Mouse (Mus musculus) retina, postnatal 1 day (tissue): ENCODE results near the gene Mlst8.

Experiments
- DNase-seq: peaks from one replicate; pipeline ENCODE4 v3.0.0-alpha.2; 2012

Mlst8 gene

DNA sequence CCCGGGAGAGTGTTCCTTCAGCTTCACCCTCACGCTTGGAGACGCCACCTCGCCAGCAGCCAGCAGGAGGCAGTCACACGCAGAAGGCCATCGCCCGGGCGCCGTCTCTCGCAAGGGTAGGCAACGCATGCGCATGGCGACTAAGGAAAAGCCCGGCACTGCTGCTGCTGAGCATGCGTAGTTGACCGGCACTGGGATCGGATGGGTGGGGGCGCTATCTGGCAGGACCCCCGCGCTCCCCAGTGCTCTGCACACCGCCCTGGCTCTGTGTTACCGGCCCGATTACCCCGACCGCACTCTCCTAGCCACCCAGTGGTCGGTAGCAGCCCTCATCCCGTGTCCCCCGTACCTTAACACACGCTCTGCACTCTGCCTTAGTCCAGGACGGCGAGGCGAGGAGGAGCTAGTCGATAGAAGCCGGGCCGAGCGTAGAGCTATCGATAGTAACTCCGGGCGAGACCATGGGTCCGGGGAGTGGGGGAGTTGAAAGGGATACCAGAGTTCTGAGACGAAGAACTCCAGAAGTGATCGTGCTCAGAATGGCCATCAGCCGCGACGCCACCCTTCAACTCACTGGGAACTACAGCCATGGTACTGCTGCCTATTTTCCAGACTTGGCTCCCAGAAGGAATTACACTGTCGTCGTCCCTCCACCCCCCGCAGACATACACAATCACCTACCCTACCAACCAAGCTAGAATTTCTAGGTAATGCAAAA, at the start of gene Mlst8:
Gene Mlst8 (minus strand): TSS at position 416 of the 718 bp plus-strand sequence.
- peak; percentile 97 for DNase-seq

DNA sequence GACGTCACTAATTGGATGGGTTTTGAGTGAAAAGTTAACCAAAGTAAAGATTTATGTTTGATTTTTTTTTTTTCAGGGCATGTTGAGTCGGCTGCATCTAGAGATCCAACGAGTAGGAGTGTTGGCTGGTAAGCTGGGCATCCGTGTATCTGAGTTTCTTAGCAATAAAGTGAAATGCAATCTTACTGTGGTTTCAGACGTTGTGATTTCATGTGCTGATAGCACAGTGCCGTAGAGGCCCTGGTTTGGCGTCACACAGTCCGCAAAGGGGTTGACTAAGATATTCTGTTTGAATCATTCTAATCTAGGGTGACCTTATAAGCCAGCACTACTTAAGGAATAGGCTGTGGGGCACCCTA, 49.7 kb upstream of the Mlst8 start:
- no peak for DNase-seq

DNA sequence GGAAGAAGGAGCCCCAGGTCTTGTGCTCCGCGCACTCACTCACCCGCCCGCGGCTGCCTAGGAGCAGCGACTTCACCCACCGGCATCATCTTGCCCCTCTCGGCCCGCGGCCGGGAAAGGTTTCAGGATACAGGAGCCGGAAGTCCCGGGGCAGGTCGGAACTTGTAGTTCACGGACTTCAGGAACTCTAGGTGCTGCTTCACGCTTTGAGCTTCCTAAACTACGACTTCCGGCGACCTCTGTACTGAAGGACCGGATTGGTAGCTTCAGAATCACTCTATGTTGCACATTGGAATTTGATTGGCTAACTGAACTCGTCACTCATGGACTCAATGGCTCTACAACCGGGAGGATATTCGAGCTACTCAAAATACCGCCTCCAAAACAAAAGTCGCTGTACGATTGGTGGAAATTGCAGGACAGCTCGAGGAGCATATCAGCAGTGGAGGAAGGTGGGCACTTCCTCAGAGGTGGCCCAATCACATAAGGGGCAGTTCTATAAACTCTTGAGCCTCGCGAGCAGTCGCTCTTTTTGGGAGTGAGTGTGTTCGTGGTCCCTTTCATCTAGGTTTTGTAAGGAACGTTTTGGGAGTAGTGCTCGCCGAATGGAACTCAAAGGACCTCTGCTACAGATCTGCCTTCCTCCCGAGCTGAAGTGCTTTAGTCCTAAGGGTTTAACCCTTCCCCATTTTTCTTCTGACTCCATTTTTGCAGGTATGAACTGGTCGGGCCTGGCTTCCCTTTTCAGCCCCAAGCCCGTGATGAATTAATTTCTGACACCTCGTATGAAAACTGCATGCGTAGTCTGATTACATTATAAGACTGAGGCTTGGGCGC, 49.1 kb upstream of the Mlst8 start, which contains the start of gene Traf7:
Gene Traf7 (minus strand): TSS at position 216 of the 837 bp plus-strand sequence.
- DNase-seq, result peak; percentile 100

DNA sequence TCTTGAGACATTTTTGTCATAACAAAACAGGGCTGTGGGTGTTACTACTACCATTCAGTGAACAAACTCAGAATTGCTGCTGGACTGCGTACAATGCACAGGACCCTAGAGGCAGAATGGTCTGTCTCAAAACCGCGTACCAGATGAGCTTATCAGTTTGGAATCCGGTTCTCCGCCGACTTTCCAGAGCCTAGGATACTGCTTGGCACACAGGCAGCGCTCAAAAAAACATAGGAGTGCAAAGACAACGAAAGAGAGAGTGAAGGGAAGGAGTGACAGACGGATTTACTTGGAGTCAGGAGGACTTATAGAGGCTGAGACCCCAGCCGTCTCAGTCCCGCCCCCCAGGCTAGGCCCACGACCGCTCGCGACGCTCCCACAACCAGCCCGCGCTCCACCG, 48.4 kb upstream of the Mlst8 start:
- no peak for DNase-seq

DNA sequence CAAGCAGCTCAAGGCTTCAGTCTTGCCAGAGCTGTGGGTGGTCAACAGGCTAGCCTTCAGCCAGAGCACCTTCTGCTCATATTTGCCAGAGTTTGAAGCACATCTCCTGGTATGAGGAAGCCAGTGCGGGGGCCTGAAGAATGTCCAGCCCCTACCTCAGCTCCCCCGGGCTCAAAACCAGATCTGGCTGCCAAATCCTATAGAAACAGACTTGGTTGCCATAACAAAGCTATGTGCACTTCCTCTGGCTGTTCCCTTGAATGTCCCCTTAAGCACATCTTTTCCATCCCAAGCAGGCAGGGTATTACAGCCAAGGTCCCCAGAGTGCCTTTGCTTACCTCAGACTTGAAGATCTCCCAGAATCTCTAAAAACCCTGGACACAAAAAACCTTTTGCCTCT, 45.9 kb upstream of the Mlst8 start:
- DNase-seq, result no peak

DNA sequence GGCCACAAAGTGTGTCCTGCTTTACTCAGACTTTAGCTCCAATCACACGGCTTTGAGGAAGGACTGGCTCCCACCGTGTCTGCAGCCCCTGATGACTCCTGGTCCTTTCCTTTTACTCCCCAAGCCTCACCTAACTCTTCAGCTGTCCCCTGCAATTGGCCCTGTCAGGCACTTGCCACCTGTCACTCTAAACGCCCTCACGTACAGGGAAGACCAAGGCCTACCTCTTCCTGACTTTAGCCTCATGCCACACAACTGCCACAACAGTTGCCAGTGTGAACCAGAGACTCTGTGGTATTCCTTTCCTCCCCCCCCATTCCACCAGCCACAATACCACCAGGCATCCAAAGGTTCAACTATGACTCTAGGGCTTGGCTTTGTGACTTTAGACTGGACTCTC, 41.6 kb upstream of the Mlst8 start:
- DNase-seq, result no peak

DNA sequence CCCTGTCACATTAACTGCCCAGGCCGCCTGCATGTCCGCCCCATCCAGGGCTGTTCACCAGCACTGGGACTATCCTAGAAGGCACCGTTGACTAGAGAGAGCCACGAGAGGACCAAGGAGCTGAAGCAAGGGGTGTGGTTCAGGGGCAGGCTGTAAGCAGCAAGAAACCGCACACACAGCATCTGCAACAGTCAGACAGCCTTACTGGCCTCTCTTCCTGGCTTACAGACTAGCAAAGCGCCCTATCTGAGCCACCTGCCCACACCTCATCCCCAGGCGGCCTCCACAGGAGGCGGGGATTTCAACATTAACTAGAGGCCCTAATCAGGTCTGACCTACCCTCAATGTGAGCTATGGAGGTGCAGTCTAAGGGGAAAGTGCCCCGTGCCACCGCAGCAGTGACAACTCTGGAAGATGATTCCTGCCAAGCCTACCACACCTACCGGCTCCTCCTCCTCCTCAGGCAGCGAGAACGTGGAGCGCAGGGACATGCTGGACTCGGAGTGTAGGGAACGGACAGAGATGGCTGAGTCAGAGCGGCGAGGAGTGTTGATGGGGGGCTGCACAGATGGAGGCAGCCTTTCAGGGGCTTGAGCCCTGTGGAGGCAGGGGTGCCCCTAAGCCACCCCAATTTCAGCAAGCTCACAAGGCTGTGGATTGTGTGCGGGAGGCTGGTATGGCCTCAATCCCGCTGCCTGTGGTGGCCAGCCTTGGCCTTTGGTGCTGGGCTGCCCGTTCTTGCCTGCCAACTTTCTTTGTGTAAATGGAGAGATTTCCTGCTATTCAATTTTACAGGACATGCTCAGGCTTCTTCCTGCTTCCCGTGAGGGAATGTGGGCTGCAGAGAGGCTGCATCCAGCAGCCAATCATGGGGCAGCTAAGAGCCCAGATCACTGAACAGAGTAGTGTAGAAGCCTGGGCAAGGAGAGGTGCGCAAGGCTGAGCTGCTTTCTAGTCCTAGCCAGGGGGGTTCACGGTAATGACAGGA, 35.7 kb upstream of the Mlst8 start:
- DNase-seq, result no peak

DNA sequence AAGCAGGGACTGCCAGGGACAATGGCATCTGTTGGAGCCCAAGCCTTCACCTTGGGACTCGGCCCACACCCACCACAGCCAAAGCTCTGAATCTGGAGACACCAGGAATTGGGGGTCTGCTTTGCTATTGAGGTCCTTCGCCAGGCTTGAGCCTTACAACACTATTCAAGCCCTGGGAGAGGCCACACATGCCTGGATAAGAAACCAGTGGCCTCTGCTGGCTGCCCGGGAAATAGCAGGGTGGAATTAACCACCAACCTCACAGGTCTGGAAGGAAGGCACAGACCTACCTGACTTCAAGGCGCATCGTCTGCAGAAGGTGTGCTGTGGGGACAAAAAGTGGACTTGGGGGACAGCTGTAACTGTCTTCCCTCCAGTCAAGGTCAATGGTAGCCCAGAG, 34.7 kb upstream of the Mlst8 start:
- DNase-seq, result peak; percentile 70

DNA sequence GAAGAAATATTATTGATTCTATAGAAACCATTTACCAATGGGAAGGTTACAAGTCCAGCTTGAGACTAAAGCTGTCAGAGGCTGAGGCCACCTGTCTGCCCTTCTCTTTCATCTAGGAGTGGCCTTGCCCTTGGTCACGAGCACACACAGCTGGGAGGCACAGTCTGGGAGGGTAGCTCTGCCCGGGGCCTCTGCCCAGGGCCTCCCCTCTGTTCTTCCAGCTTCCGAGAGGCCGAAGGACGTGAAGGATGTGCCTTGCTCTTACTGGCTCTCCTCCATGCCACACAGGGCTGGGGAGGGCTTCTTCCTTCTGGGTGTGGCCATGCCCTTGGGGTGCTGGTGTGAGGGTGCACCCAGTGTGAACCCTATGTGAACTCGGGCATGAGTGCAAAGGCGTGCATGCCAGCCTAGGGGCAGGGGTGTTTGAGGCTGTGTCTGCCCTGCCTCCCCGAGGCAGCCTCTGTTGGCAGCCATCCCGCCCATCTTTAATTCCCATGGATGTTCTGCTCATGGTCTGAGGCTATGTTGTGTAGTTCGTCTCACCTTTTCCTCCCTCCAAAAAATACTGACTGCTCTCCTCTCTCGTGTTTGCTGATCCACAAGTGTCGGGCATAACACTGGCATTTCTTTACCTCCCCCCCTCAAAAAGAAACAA, 29.1 kb upstream of the Mlst8 start:
- DNase-seq, result no peak

DNA sequence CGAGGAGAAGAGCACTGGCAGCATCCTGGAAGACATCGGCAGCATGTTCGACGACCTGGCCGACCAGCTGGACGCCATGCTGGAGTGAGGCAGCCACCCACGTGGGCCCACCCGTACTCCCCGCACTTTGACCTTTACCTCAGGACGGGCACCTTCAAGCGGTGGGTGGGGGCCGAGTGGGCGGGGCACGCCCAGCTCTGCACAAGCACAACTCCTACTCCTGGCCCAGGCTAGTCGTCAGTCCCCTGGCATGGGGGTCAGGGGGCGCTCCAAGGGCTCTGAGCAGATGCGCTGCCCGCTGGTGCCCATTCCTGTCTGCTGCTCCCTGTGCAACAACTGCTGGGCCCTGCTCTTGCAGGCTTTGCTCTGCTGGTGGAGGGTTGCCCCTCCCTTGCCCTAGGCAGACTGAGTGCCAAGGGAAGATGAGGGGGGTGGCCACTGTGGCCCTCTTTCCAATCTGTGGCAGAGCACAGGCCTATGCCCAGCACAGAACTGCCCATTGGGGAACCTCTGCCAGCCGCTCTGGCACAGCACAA, 28.3 kb upstream of the Mlst8 start:
- DNase-seq, result no peak

DNA sequence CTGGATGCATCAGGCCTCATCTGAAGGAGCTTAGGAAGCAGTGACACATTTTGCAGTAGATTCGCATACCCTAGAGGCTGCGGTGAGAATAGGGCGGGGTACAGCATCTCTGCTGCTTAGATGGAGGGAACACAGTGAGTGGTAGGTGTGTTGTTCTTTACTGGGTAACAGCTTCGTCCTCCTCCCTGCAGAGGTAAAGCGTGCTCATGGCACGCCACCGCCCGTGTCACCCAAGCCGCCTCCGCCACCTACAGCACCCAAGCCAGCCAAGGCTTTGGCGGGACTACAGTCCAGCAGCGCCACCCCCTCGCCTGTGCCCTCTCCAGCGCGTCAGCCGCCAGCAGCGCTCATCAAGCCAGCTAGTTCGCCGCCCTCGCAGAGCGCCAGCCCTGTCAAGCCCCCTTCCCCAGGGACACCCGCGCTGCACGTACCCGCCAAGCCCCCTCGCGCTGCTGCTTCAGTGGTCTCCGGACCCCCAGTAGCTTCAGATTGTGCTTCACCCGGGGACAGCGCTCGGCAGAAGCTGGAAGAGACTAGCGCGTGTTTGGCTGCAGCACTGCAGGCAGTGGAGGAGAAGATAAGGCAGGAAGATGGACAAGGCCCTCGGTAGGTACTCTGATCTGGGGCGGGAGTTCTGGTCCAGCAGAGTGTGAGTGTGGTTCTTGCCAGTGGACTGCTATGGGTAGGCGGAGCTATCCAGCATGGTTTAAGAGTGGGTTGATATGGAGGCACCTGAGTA, 27.6 kb upstream of the Mlst8 start:
- DNase-seq, result peak; percentile 38

DNA sequence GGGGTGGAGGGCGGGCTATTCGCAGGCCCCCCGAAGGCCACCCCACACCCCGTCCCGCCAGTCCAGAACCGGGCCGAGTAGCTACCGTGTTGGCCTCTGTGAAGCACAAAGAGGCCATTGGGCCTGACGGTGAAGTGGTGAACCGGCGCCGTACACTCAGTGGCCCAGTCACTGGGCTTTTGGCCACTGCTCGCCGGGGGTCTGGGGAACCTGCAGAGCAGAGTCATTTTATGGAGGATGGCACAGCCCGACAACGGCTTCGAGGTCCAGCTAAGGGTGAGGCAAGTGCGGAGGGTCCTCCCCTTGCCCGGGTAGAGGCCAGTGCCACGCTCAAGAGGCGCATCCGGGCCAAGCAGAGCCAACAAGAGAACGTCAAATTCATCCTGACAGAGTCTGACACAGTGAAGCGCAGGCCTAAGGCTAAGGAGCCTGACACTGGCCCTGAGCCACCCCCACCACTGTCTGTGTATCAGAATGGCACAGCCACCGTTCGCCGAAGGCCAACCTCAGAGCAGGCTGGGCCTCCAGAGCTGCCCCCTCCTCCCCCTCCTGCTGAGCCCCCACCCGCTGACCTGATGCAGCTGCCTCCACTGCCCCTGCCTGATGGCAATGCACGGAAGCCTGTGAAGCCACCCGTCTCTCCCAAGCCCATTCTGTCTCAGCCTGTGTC, 26.5 kb upstream of the Mlst8 start:
- DNase-seq, result peak; percentile 50

DNA sequence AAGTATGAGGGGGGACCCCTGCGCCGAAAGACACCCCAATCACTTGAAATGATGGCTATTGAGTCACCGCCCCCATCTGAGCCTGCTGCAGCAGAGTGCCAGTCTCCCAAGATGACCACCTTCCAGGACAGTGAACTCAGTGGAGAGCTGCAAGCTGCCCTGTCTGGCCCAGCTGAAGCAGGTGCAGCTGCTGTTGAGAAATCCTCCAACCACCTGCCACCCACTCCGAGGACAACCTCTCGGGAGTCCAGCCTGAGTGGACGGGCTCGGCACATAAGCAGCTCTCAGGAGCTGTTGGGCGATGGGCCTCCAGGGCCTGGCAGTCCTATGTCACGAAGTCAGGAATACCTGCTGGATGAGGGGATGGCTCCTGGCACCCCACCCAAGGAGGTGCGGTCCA, 25.2 kb upstream of the Mlst8 start:
- no peak for DNase-seq

DNA sequence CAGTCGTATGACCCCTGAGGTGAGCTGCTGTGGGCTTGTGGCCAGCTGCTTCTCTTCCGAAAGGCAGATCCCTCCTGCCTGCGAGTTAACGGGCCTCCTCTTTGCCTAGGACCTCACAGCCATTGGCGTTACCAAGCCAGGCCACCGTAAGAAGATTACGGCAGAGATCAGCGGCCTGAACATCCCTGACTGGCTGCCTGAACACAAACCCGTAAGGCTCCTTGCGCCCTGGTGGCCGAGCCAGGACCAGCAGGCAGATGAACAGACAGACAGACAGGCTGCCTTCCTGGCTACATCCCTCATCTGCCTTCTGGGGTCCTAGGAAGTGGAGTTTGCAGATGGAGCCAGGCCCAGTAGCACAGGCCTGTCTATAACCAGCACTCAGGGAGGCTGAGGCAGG, 23.3 kb upstream of the Mlst8 start:
- DNase-seq, result peak; percentile 64

DNA sequence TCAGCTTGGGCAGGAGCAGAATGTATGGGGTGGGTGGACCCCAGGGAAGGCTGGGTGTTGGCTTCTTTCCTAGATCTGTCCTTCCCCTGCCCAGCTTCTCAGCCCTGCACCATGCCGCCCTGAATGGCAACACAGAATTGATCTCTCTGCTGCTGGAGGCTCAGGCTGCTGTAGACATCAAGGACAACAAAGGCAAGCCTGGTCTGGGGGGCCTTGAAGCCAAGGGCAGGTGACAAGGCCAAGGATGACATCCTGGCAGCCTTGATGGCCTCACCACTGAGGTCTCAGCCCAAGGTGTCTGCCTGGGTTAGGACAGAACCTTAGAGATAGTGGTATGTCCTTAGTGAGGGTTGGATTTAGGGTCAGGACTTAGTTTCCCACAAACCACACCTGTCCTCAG, 17.1 kb upstream of the Mlst8 start:
- DNase-seq, result no peak

DNA sequence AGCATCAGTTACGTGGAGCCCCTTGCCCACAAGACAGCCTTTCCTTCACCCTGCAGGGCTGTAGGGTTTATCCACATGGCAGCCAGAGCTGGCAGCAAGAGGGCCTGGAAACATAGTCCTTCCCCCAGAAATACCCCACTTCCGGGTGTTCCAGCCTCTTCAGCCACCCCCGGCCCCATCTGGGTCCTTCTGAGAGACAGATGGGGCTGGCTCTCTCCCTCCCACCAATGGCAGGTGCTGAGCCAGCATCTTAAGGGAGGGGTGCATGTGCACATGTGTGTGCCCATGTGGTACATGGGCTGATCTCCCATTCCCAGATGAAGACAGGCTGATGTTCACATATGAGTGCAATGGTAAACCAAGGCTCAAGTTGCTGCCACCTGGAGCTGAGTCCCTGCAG, 16.6 kb upstream of the Mlst8 start:
- DNase-seq, result no peak

DNA sequence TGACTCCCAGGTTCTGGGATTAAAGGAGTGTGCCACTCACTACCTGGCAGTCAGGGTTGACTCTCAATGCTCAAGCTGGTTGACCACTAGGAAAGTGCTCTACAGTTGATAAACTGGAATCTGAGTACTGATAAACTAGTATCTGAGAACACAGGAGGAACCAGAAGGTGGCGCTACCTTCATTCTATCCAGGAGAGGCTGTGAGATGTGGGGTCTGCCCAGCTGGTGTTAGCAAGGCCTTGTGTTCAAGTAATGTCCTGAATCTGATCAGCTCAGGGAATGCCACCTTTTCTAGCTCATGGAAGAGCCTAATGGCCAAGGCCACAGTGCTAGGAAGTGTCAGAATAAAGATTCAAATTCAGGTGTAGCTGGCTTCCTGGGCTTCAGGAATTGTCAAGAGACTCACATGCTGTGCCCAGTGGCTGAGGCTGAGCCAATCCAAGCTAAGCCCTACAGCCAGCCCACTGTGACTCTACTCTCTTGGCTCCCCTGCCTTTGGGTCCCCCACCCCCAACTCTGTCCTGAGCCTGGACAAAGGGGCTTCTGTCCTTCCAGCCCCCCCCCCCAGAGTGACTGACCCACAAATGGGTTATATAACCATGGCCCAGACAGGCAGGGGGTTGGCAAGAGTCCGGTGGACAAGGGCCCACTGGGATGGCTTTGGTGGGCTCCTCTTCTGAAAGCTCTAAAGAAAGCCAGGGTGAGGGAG, 15.9 kb upstream of the Mlst8 start:
- DNase-seq, result peak; percentile 79

DNA sequence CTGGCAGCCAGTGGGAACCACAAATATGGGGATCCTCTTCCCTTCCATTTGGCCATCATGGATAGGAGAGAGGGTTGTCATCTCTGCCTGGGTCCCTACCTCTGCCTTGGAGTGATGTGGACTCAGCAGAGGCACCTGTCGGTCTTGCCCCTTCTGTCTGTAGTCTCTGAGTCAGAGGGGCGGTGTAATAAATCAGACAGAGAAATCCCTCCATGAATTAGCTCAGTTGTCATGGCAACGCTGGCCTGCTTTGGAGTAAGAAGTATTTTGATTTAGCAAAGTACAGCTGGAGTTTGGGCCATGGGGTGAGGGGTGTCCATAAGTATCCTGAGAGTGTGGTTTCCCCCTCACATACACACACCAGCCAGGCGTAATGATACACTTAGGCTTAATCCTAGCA, 11.5 kb upstream of the Mlst8 start:
- peak; percentile 27 for DNase-seq

DNA sequence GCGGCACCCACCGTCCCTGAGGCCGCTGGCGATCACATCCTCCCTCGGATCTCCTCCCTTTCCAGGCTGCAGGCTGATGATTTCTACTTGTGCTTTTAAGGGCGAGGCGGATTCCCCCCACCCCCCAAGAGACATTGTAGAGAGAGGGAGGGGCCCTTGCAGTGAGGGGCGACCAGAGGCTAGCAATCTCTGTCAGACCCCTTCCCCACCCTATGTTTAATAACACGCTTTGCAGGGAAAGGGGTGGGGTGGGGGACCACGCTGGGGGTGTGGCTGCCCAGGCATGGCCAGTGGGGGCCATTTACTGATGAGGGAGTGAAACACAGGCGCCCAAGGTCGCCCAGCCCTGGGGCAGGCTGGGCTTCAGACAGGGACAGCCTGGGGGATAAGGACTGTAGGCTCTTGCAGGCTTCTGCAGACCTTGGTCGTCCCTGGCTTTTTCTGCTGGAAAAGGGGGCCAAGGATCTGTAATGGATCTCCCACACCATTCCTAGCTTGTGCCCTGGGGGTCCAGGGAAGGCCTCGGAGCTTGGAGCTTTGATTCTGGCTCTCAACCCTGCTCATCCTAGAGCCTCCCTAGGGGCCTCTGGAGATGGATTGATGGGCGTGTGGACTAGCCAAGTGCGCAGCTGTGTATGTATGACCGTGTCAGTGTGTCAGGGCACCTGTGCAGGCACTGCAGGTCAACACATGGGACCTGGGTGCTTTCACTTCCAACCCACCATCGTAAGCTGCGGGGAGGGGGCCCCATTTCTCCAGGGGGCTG, 10.6 kb upstream of the Mlst8 start:
- DNase-seq, result peak; percentile 35
